Mouse (Mus musculus): ENCODE results near the gene Atxn1.

Gene Atxn1

GRCm38 (mm10) chr13:45963497-45964330, 1.1 kb downstream of the Atxn1 start:
- DNase-seq (ENCODE audit: inconsistent age in 2 of 2, low spot score in 1 of 2), result peak; percentile 94 to 97

GRCm38 (mm10) chr13:45962776-45963175, 2.0 kb downstream of the Atxn1 start:
- DNase-seq (ENCODE audit: inconsistent age in 2 of 2, low spot score in 1 of 2), result peak in 1 of 2 experiments; percentile 80

- DNase-seq (ENCODE audit: inconsistent age in 2 of 2, low spot score in 1 of 2), result peak; percentile 42 to 86
Measured at GRCm38 (mm10) chr13:45961871-45962630, 2.8 kb downstream of the Atxn1 start.

GRCm38 (mm10) chr13:45960311-45960965, 4.4 kb downstream of the Atxn1 start:
- DNase-seq (ENCODE audit: inconsistent age in 2 of 2, low spot score in 1 of 2), result peak; percentile 51 to 88

- no peak for DNase-seq (ENCODE audit: inconsistent age in 2 of 2, low spot score in 1 of 2)
Measured at GRCm38 (mm10) chr13:45958306-45958705, 6.5 kb downstream of the Atxn1 start.

GRCm38 (mm10) chr13:45957629-45958028, 7.2 kb downstream of the Atxn1 start:
- DNase-seq (ENCODE audit: inconsistent age in 2 of 2, low spot score in 1 of 2), result no peak

- no peak for DNase-seq (ENCODE audit: inconsistent age in 2 of 2, low spot score in 1 of 2)
Measured at GRCm38 (mm10) chr13:45956287-45956686, 8.5 kb downstream of the Atxn1 start.

GRCm38 (mm10) chr13:45955370-45956055, 9.3 kb downstream of the Atxn1 start:
- peak; percentile 32 to 87 for DNase-seq (ENCODE audit: inconsistent age in 2 of 2, low spot score in 1 of 2)

GRCm38 (mm10) chr13:45953098-45953497, 11.7 kb downstream of the Atxn1 start:
- DNase-seq (ENCODE audit: inconsistent age in 2 of 2, low spot score in 1 of 2), result no peak

GRCm38 (mm10) chr13:45951071-45951645, 13.7 kb downstream of the Atxn1 start:
- DNase-seq (ENCODE audit: inconsistent age in 2 of 2, low spot score in 1 of 2), result no peak

GRCm38 (mm10) chr13:45950355-45950861, 14.4 kb downstream of the Atxn1 start:
- DNase-seq (ENCODE audit: inconsistent age in 2 of 2, low spot score in 1 of 2), result no peak

GRCm38 (mm10) chr13:45946136-45946535, 18.7 kb downstream of the Atxn1 start:
- DNase-seq (ENCODE audit: inconsistent age in 2 of 2, low spot score in 1 of 2), result no peak

GRCm38 (mm10) chr13:45942337-45942736, 22.5 kb downstream of the Atxn1 start:
- DNase-seq (ENCODE audit: inconsistent age in 2 of 2, low spot score in 1 of 2), result peak; percentile 34 to 84

- DNase-seq (ENCODE audit: inconsistent age in 2 of 2, low spot score in 1 of 2), result no peak
Measured at GRCm38 (mm10) chr13:45940714-45941113, 24.1 kb downstream of the Atxn1 start.

GRCm38 (mm10) chr13:45939561-45939960, 25.2 kb downstream of the Atxn1 start:
- DNase-seq (ENCODE audit: inconsistent age in 2 of 2, low spot score in 1 of 2), result no peak

GRCm38 (mm10) chr13:45938083-45938482, 26.7 kb downstream of the Atxn1 start:
- no peak for DNase-seq (ENCODE audit: inconsistent age in 2 of 2, low spot score in 1 of 2)

- DNase-seq (ENCODE audit: inconsistent age in 2 of 2, low spot score in 1 of 2), result no peak
Measured at GRCm38 (mm10) chr13:45936765-45937164, 28.0 kb downstream of the Atxn1 start.

GRCm38 (mm10) chr13:45935798-45936197, 29.0 kb downstream of the Atxn1 start:
- DNase-seq (ENCODE audit: inconsistent age in 2 of 2, low spot score in 1 of 2), result no peak

- DNase-seq (ENCODE audit: inconsistent age in 2 of 2, low spot score in 1 of 2), result peak in 1 of 2 experiments; percentile 53
Measured at GRCm38 (mm10) chr13:45934841-45935240, 30.0 kb downstream of the Atxn1 start.

- DNase-seq (ENCODE audit: inconsistent age in 2 of 2, low spot score in 1 of 2), result no peak
Measured at GRCm38 (mm10) chr13:45934085-45934484, 30.7 kb downstream of the Atxn1 start.

Data from adrenal gland, adult (tissue).